Mouse (Mus musculus): Measurements from ENCODE around the gene Cyfip2.

GRCm38 (mm10) chr11:46306776-46307175 is 5.9 kb downstream of the Cyfip2 start:
- TF ChIP-seq CTCF (IDR thresholded peaks at IDR 0.05; ENCODE audit: borderline replicate concordance, extremely low read depth, insufficient read depth, insufficient read length) = no peak
- no peak for TF ChIP-seq POLR2A (IDR thresholded peaks at IDR 0.05; ENCODE audit: borderline replicate concordance, extremely low read depth, insufficient read depth, insufficient read length, poor library complexity, severe bottlenecking)

Measured in brain, embryonic 14.5 days (tissue).